Mouse (Mus musculus): ENCODE data around the gene Gm20605. TPM values are rescaled to one million over a fixed set of nuclear protein-coding genes. Genes with fewer than 3 reads are reported as not detected.

Gm20605 gene
- total RNA-seq, 2 experiments from 2014 or later = 12.7 to 15.8 TPM

- no peak for DNase-seq (ENCODE audit: extremely low spot score in 1 of 2, low spot score in 1 of 2)
Measured at GRCm38 (mm10) chr5:137647827-137648601, 19.0 kb downstream of the Gm20605 start.

- no peak for DNase-seq (ENCODE audit: extremely low spot score in 1 of 2, low spot score in 1 of 2)
Measured at GRCm38 (mm10) chr5:137649251-137649650, 20.3 kb downstream of the Gm20605 start.

DNA sequence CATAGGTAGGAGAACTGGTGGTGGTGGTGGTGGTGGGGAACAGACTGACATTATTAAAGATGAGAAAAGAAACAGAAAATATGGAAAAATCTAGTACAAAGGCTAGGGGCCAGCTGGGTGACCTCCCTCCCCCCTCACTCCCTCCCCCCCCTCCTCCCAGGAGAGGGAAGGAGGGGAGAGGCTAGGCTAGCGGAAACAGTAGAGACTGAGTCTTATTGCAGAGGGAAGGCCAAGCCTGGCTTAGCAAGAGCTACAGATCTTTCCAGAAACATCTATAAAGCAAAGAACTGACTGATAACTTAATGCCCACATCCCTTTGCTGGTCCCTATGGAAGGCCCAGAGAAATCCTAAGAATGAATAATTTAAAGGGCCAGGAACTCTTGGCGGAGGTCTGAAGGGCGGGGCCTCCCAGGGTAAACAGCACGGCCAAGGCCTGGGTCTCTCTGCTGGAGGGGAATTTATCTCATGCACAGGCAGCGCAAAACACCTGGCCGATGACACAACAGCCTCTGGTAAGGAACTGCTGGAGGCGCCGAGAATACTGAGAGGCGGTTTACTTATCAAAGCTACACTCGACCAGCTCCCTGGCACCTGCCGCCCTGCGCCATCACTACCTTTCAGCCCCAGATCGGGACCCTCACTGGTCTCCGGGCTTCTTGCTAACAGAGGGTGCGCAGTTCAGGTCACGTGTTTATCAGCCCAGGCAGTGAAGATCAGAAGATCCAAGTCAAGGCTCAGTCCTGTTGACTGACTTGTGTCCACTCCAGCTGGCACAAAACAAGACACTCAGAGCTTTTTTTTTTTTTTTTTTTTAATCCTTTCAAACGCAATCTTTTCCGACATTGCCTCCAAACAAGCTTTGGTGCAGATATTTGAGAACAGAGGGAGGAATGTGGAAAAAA is 20.9 kb downstream of the Gm20605 start:
- DNase-seq (ENCODE audit: extremely low spot score in 1 of 2, low spot score in 1 of 2) = no peak

DNA sequence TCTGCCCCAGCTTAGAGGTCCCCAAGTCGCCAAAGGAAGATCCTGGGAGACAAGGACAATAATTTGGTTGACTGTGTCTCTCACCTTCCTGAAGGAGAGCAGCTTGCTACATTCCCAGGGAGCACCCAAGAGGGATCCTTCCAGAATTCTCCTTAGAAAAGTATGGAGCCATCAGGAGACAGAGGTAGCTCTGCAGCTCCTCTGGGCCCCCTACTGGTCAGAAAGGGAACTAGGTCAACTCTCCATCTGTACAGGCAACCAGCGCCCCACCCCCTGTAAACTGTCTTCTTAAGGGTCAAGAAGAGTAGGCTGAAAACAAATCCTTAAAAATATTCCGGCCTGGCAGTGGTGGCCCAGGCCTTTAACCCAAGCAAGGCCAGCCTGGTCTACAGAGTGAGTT is 23.5 kb downstream of the Gm20605 start:
- DNase-seq (ENCODE audit: extremely low spot score in 1 of 2, low spot score in 1 of 2) = peak in 1 of 2 experiments; percentile 65

GRCm38 (mm10) chr5:137653366-137653765 is 24.4 kb downstream of the Gm20605 start:
- DNase-seq (ENCODE audit: extremely low spot score in 1 of 2, low spot score in 1 of 2) = no peak

- no peak for DNase-seq (ENCODE audit: extremely low spot score in 1 of 2, low spot score in 1 of 2)
Measured at GRCm38 (mm10) chr5:137654746-137655145, 25.8 kb downstream of the Gm20605 start.

GRCm38 (mm10) chr5:137656977-137657376 is 28.0 kb downstream of the Gm20605 start:
- DNase-seq (ENCODE audit: extremely low spot score in 1 of 2, low spot score in 1 of 2) = peak; percentile 46 to 68

DNA sequence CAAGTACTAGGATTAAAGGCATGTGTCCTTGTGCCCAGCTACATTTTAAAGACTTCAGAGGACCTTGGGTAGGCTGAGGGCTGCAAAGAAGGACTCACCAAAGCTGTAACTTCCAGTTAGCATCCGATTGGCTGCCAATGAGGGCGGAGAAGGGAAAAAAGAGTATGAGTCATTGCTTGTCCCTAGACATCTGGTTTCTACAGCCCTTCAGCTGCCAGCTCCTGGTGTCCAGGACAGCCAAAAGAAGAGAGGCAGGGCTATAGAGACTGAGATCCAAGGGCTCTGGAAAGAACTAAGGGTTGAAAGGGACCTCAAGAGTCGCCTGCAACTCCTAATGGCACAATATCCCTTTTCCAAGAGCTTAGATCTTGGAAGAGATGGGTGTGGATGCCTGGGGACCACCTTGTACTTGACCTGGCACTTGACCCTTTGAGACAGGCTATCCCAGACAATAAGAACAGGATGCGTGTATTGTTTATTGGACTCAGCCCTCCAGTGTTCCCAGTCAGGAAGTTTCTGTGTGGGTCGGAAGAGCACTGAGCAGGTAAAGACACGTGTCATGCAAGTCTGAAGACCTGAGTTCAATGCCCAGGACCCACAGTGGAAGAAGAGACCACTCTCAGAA is 31.2 kb downstream of the Gm20605 start:
- DNase-seq (ENCODE audit: extremely low spot score in 1 of 2, low spot score in 1 of 2) = no peak

DNA sequence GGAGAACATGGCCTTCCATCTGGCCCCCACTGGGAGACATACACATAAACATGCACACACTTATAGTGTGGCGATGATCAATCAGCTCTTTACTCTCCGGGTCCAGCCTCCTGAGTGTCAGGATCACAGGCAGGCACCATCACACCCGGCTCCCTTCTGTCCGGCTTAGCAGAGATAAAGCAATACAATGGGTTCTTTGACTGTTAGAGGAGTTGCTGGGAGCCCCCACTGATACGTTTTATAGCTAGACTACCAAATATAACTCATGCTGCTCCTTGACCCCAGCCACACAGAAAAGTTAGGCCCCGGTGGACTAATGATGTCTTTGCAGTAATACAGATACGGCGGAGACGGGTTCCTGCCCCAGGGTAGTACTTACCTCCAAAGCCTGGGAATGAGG is 34.1 kb downstream of the Gm20605 start:
- no peak for DNase-seq (ENCODE audit: extremely low spot score in 1 of 2, low spot score in 1 of 2)

DNA sequence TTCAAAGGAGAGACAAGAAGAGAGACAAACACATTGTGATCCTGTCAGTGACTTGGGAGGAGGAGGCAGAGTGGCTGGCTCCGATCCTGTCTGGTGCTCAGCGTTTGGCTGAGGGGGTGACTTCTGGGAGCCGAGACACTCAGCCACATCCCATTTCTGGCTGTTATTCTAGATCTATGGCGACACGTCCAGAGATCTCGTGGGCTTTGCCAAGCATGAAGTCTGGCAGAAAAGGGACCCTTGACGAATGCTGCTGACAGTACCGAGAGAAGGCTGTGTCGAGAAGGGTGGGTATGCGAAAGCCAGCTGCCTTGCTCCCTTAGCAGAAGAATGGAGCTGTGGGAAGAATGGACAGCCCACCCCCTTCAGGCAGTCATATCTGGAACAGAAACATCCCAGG is 40.0 kb downstream of the Gm20605 start:
- DNase-seq (ENCODE audit: extremely low spot score in 1 of 2, low spot score in 1 of 2) = peak in 1 of 2 experiments; percentile 1

DNA sequence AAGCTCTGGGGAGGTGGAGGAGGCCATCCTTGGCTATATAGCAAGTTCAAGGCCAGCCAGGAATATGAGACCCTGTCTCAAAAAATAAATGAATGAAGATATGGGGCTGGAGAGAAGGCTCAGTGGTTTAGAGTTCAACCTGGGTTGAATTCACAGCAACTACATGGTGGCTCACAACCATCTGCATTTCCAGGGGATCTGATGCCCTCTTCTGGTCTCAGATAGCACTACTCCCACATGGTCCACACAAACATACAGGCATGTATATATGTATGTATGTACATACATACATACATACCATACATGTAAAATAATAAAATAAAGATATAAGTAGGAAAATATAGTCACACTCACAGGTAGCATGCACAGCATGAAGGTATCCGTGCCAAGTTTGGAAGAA is 41.3 kb downstream of the Gm20605 start:
- peak in 1 of 2 experiments; percentile 1 for DNase-seq (ENCODE audit: extremely low spot score in 1 of 2, low spot score in 1 of 2)

DNA sequence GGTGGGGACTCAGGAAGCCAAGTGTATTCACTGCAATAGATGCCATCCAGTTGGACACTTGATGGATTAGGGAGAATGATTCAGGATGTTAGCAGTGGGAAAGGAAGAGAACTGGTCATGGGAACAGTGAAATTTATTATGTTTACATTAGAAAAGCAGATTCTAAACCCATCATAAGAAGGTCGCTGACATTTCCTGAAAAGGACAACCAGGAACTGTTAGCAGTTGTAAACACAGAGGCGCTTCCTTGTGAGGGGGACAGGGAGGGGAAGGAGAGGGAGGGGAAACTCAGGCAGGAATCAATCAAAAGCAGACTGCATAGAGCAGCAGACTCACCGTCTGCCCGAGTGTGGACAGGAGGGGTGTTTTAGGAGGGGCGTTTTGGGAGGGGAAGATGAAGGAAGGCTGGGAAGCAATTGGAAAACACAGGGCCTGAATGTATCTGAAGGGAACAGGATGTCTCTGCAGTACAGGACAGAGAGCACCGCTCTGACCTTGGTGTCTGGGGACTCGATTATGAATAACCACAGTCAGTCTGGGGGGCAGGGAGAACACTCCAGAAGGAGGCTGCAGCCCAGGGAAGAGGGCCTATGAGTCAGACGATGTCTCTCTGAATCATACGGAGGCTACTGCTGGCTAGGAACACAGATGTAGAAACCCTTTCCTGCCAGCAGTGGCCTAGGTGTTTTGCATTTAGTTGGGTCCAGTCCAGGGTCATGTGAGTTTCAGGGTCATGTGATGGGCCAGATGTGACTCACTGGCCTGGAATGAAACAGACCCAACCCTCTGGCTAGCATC is 42.7 kb downstream of the Gm20605 start:
- no peak for DNase-seq (ENCODE audit: extremely low spot score in 1 of 2, low spot score in 1 of 2)

DNA sequence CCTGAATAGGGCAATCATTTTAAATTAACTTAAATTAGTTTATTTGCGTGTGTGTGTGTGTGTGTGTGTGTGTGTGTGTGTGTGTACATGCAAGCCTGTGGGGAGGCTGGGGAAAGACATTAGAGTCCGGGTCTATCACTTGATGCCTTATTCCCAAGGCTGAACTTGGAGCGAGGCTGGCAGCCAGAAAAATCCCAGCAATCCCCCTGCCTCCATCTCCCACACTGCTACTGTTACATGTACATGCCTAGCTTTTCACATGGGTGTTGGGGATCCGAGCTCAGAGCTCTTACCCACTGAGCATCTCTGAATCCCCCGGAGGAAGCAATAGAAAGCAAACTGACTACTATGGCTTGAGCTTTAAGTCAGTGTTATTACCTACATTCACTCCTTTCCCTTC is 43.4 kb downstream of the Gm20605 start:
- no peak for DNase-seq (ENCODE audit: extremely low spot score in 1 of 2, low spot score in 1 of 2)

- no peak for DNase-seq (ENCODE audit: extremely low spot score in 1 of 2, low spot score in 1 of 2)
Measured at GRCm38 (mm10) chr5:137673015-137673414, 44.0 kb downstream of the Gm20605 start.

DNA sequence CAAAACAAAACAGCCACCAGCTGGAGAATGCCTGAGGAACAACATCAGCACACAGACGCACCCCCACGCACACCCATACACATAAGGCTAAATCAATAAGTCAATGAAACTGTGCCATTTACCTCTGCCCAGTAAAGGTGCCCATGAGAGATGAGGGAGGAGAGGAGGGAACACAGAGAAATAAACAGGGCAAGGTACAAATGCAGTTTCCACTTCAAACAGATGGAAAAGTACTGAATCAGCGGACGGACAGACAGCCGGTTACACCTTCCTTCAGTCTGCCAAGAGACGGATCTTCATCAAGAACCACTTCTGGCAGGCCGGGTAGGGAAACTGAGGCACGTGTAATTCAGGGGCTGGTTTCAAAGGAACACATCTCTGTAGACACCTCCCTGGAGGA is 45.8 kb downstream of the Gm20605 start:
- DNase-seq (ENCODE audit: extremely low spot score in 1 of 2, low spot score in 1 of 2) = no peak

DNA sequence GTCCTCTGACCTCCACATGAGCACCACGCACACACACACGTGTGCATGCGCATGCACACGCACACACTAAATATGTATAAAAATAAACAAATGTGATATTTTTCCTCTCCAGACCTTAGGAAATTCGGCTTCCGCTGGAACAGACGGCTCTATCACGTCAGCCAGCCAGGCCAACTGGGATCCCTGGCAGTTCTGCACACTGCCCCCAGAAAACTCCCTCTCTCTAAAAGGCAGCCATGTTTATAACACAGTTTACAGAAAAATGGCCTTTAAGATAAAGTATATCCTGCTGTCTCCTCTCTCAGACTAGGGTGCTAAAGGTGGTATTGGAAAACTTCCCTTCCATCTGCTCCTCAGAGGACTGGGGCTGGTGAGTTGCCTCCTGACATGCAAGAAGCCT is 48.9 kb downstream of the Gm20605 start:
- DNase-seq (ENCODE audit: extremely low spot score in 1 of 2, low spot score in 1 of 2) = no peak

DNA sequence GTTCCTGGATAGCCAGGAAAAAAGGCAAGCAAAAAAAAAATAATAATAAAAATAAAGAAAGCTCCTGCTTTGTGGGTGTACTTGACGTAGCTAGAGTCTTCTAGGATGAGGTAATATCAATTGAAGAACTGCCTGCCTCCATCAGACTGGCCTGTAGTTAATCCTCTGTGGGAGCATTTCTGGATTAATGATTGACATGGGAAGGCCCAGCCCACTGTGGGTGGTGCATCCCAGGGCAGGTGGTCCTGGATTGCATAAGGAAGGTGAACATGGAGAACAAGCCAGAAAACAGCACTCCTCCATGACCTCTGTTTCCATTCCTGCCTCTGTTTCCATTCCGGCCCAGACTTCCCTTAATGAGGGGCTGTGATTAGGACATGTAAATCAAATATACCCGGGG is 49.8 kb downstream of the Gm20605 start:
- DNase-seq (ENCODE audit: extremely low spot score in 1 of 2, low spot score in 1 of 2) = no peak

- DNase-seq (ENCODE audit: extremely low spot score in 1 of 2, low spot score in 1 of 2) = no peak
Measured at GRCm38 (mm10) chr5:137679726-137680125, 50.8 kb downstream of the Gm20605 start.

GRCm38 (mm10) chr5:137682526-137682925 is 53.6 kb downstream of the Gm20605 start:
- DNase-seq (ENCODE audit: extremely low spot score in 1 of 2, low spot score in 1 of 2) = no peak

Data from layer of hippocampus, postnatal 25 days (tissue).